Mouse (Mus musculus) lung, postnatal 0 days (tissue): Measurements from ENCODE around the gene Mier1.

Source experiments
- CTCF ChIP-seq: IDR thresholded peaks from 2 replicates; pipeline ENCODE4 v1.5.1; 2016; ENCODE audit warnings: antibody characterized with exemption, mild to moderate bottlenecking
- EP300 ChIP-seq: IDR thresholded peaks from 2 replicates; pipeline ENCODE4 v1.6.1; 2016; ENCODE audit warnings: antibody characterized with exemption, mild to moderate bottlenecking, control low read depth

GRCm38 (mm10) chr4:103120028-103120384 is 5.8 kb downstream of the Mier1 start:
- TF ChIP-seq CTCF, result no peak
- no peak for TF ChIP-seq EP300
